Mouse (Mus musculus): ENCODE results near the gene Phkg2.
A peak's percentile ranks its signal among the peaks of the same experiment; 100 is the strongest.

Gene Phkg2

GRCm38 (mm10) chr7:127572895-127573471 lies at the start of gene Phkg2:
Gene Phkg2, plus strand, starts transcription at chr7:127573340.
- no peak for TF ChIP-seq GATA4 (IDR thresholded peaks at IDR 0.05; ENCODE audit: insufficient replicate concordance, low read length)

- no peak for TF ChIP-seq GATA4 (IDR thresholded peaks at IDR 0.05; ENCODE audit: insufficient replicate concordance, low read length)
These were observed 31.5 kb upstream of the Phkg2 start for GRCm38 (mm10) chr7:127541671-127542070.

- no peak for TF ChIP-seq GATA4 (IDR thresholded peaks at IDR 0.05; ENCODE audit: insufficient replicate concordance, low read length)
These were observed 23.9 kb upstream of the Phkg2 start for GRCm38 (mm10) chr7:127549116-127549835.

- TF ChIP-seq GATA4 (IDR thresholded peaks at IDR 0.05; ENCODE audit: insufficient replicate concordance, low read length): peak; percentile 68; the same call in 1 of the 2 replicates
These were observed 21.6 kb upstream of the Phkg2 start for GRCm38 (mm10) chr7:127551558-127551957.

- no peak for TF ChIP-seq GATA4 (IDR thresholded peaks at IDR 0.05; ENCODE audit: insufficient replicate concordance, low read length)
These were observed 12.6 kb upstream of the Phkg2 start for GRCm38 (mm10) chr7:127560580-127560979.

GRCm38 (mm10) chr7:127561340-127561858 lies 11.7 kb upstream of the Phkg2 start, which contains the start of gene Tmem265:
Gene Tmem265, plus strand, starts transcription at chr7:127561390.
- TF ChIP-seq GATA4 (IDR thresholded peaks at IDR 0.05; ENCODE audit: insufficient replicate concordance, low read length): no peak

- TF ChIP-seq GATA4 (IDR thresholded peaks at IDR 0.05; ENCODE audit: insufficient replicate concordance, low read length): no peak
These were observed 8.6 kb upstream of the Phkg2 start for GRCm38 (mm10) chr7:127564381-127565150.

- no peak for TF ChIP-seq GATA4 (IDR thresholded peaks at IDR 0.05; ENCODE audit: insufficient replicate concordance, low read length)
These were observed 416 bp downstream of the Phkg2 start for GRCm38 (mm10) chr7:127573503-127574008.

GRCm38 (mm10) chr7:127574115-127574514 lies 975 bp downstream of the Phkg2 start:
- TF ChIP-seq GATA4 (IDR thresholded peaks at IDR 0.05; ENCODE audit: insufficient replicate concordance, low read length): no peak

GRCm38 (mm10) chr7:127583260-127583659 lies 10.1 kb downstream of the Phkg2 start:
- no peak for TF ChIP-seq GATA4 (IDR thresholded peaks at IDR 0.05; ENCODE audit: insufficient replicate concordance, low read length)

GRCm38 (mm10) chr7:127585031-127585430 lies 11.9 kb downstream of the Phkg2 start:
- TF ChIP-seq GATA4 (IDR thresholded peaks at IDR 0.05; ENCODE audit: insufficient replicate concordance, low read length): no peak

GRCm38 (mm10) chr7:127586149-127586548 lies 13.0 kb downstream of the Phkg2 start:
- TF ChIP-seq GATA4 (IDR thresholded peaks at IDR 0.05; ENCODE audit: insufficient replicate concordance, low read length): no peak

- no peak for TF ChIP-seq GATA4 (IDR thresholded peaks at IDR 0.05; ENCODE audit: insufficient replicate concordance, low read length)
These were observed 14.1 kb downstream of the Phkg2 start for GRCm38 (mm10) chr7:127587196-127587595.

GRCm38 (mm10) chr7:127588011-127588871 lies 15.1 kb downstream of the Phkg2 start, which contains the start of the genes Ccdc189 and Rnf40:
Gene Ccdc189, minus strand, starts transcription at chr7:127588595.
Gene Rnf40, plus strand, starts transcription at chr7:127588767.
- peak; percentile 16; the same call in 1 of the 2 replicates for TF ChIP-seq GATA4 (IDR thresholded peaks at IDR 0.05; ENCODE audit: insufficient replicate concordance, low read length)

All from liver, adult (tissue).